Mouse (Mus musculus) ES-E14 (cell line): ENCODE data around the gene Aplp2. TPM values are rescaled to one million over a fixed set of nuclear protein-coding genes. Genes with fewer than 3 reads are reported as not detected.

Experiments
- DNase-seq: peaks from one replicate; pipeline ENCODE4 v3.0.0-alpha.2; 2013; ENCODE audit warnings: low read depth, low spot score
- H3K27ac ChIP-seq: 2 replicates; pipeline ENCODE4 v1.5.1; 2012; ENCODE audit warnings: low read depth, mild to moderate bottlenecking, low read length, moderate library complexity, mixed read lengths; ENCODE audit not compliant: poor library complexity, insufficient read depth, severe bottlenecking
- H3K36me3 ChIP-seq: 2 replicates; pipeline ENCODE4 v1.6.1; 2012; ENCODE audit warnings: mild to moderate bottlenecking, low read length, moderate library complexity, mixed read lengths; ENCODE audit not compliant: control insufficient read depth, poor library complexity, insufficient read depth, severe bottlenecking
- H3K4me1 ChIP-seq, 2 experiments: fragments of 150-350 bp in 1 of 2; sonication (generic) in 1 of 2; 2 replicates each; pipeline ENCODE4 v1.6.1; 2012; ENCODE audit warnings: low read length in 2 of 2, mild to moderate bottlenecking in 1 of 2, mixed read lengths in 1 of 2; ENCODE audit not compliant: control insufficient read depth in 2 of 2, insufficient read depth in 2 of 2, poor library complexity in 1 of 2
- H3K4me3 ChIP-seq, 2 experiments: fragments of 150-350 bp in 1 of 2; sonication (generic) in 1 of 2; 2 replicates each; pipeline ENCODE4 v1.5.1; 2012; ENCODE audit warnings: low read length in 2 of 2, low read depth in 1 of 2, mild to moderate bottlenecking in 1 of 2, mixed read lengths in 1 of 2; ENCODE audit not compliant: insufficient read depth in 1 of 2, poor library complexity in 1 of 2, severe bottlenecking in 1 of 2
- H3K9ac ChIP-seq: 2 replicates; pipeline ENCODE4 v1.6.1; 2012; ENCODE audit warnings: low read depth, mild to moderate bottlenecking, low read length, mixed read lengths; ENCODE audit not compliant: poor library complexity, insufficient read depth, severe bottlenecking
- H3K9me3 ChIP-seq: fragments of 150-350 bp; sonication (generic); 2 replicates; pipeline ENCODE4 v1.6.1; 2012; ENCODE audit warnings: low read depth, mild to moderate bottlenecking, low read length; ENCODE audit not compliant: control insufficient read depth, insufficient read depth
- CHD2 ChIP-seq: IDR thresholded peaks from 2 replicates; pipeline ENCODE4 v1.6.1; 2014; ENCODE audit warnings: mild to moderate bottlenecking, low read depth, low read length, inconsistent platforms
- HCFC1 ChIP-seq: IDR thresholded peaks from 2 replicates; pipeline ENCODE4 v1.6.1; 2012; ENCODE audit warnings: low read length, inconsistent platforms, borderline replicate concordance; ENCODE audit not compliant: insufficient read depth
- MAFK ChIP-seq: IDR thresholded peaks from 2 replicates; pipeline ENCODE4 v1.6.1; 2014; ENCODE audit warnings: mild to moderate bottlenecking, low read depth, low read length, inconsistent platforms; ENCODE audit not compliant: insufficient read depth
- ZC3H11A ChIP-seq: IDR thresholded peaks from 2 replicates; pipeline ENCODE4 v1.6.1; 2012; ENCODE audit warnings: low read depth, mild to moderate bottlenecking, inconsistent platforms, low read length, borderline replicate concordance
- ZNF384 ChIP-seq: IDR thresholded peaks from 2 replicates; pipeline ENCODE4 v1.6.1; 2012; ENCODE audit warnings: low read depth, low read length, inconsistent platforms
- in situ Hi-C, 2 experiments: fragments of 600-800 bp; cut with MboI; formaldehyde crosslinking; loops; one replicate each; pipeline ENCODE4 v1.15.1; 2025; ENCODE audit warnings: low sequenced_read_pairs in 2 of 2, inconsistent platforms in 1 of 2; ENCODE audit not compliant: unreplicated experiment in 2 of 2
- total RNA-seq: library from RNA; depleted of rRNA; stranded (reverse); fragments of 300-350 nt; gene quantifications from 2 replicates; pipeline ENCODE4 v1.2.3, GENCODE M21; 2012

The Aplp2 gene
- total RNA-seq, 1 experiment, result 320 TPM

DNA sequence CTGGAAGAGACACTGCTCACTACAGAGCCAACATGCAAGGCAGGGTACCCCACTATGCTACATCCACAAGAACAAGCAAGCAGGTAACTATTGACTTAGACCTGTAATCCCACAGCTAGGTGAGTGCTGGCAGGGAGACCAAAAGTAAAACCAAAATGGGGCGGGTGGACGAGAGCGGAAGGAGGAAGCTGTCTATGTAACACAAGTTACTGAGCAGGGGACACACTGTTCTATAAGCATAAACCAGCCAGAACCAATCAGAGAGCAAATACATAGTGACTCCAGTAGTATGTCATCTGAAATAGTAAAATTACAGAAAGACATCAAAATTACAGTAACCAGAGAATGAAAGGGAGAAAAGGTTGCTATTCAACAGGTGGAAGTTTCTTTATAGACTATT is 13.0 kb downstream of the Aplp2 start:
- peaks cover 0 to 5% of the 10 kb centered on the region in 2 experiments; a peak in 1 of 4 replicates for H3K4me1 ChIP-seq
- DNase-seq, result no peak
- no peaks in the 10 kb centered on the region; the same call in 1 of the 2 replicates for H3K36me3 ChIP-seq
- no peak overlapping the region for H3K4me3 ChIP-seq
- no peak overlapping the region for H3K9ac ChIP-seq
- H3K27ac ChIP-seq, result no peak overlapping the region
- in situ Hi-C loops, result no loop called here
- H3K9me3 ChIP-seq, result no peaks in the 10 kb centered on the region
- TF ChIP-seq ZNF384, result no peak
- no peak for TF ChIP-seq ZC3H11A
- no peak for TF ChIP-seq HCFC1
- no peak for TF ChIP-seq MAFK
- TF ChIP-seq CHD2, result no peak

- no peak overlapping the region for H3K27ac ChIP-seq
These were observed 13.8 kb downstream of the Aplp2 start for GRCm38 (mm10) chr9:31197782-31198181.

DNA sequence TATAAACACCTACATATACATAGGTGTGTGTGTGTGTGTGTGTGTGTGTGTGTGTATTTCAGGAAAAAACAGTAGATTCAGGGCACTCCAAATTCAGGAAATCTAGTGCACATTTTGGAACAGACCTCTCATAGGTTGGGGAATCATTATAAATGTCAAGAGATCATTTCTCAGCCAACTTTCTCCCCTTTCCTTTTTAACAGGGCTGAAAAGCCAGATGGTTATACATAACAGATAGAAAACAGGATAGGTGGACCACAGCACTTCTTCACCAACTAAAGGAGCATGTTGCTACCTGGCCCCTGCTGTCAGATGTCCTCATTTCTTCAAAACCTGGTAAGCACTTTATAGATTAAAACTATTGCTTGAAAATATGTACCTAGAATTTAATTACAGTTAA is 14.9 kb downstream of the Aplp2 start:
- Histone ChIP-seq H3K27ac (no peak overlapping the region), H3K9me3 (no peaks in the 10 kb centered on the region), H3K9ac (no peak overlapping the region), H3K36me3 (no peaks in the 10 kb centered on the region; the same call in 1 of the 2 replicates), H3K4me3 (no peak overlapping the region), H3K4me1 (peaks cover 1 to 3% of the 10 kb centered on the region in 2 experiments; a peak in 1 of 4 replicates)
- in situ Hi-C loops, result no loop called here
- TF ChIP-seq ZC3H11A (no peak), MAFK (no peak), CHD2 (no peak), ZNF384 (no peak), HCFC1 (no peak)
- no peak for DNase-seq

More at GRCm38 (mm10) chr9:31197782-31198181, 13.8 kb downstream of the Aplp2 start:
- Histone ChIP-seq H3K36me3 (no peaks in the 10 kb centered on the region; the same call in 1 of the 2 replicates), H3K9ac (no peak overlapping the region), H3K9me3 (no peaks in the 10 kb centered on the region), H3K4me3 (no peak overlapping the region), H3K4me1 (peaks cover 0 to 3% of the 10 kb centered on the region in 2 experiments; a peak in 1 of 4 replicates)
- TF ChIP-seq HCFC1 (no peak), ZC3H11A (no peak), MAFK (no peak)
- DNase-seq, result no peak
- in situ Hi-C loops, result no loop called here

GRCm38 (mm10) chr9:31195573-31195972 is 16.0 kb downstream of the Aplp2 start:
- no peaks in the 10 kb centered on the region for H3K9me3 ChIP-seq
- H3K9ac ChIP-seq, result no peak overlapping the region
- H3K27ac ChIP-seq, result no peak overlapping the region
- no peak for TF ChIP-seq ZNF384
- no peak for TF ChIP-seq HCFC1
- TF ChIP-seq CHD2, result no peak
- no peak for TF ChIP-seq ZC3H11A
- TF ChIP-seq MAFK, result no peak
- no peak for DNase-seq
- H3K36me3 ChIP-seq, result no peaks in the 10 kb centered on the region; the same call in 1 of the 2 replicates
- peaks cover 3 to 4% of the 10 kb centered on the region in 2 experiments; a peak in 2 of 4 replicates for H3K4me1 ChIP-seq
- in situ Hi-C loops, result no loop called here
- no peak overlapping the region for H3K4me3 ChIP-seq

DNA sequence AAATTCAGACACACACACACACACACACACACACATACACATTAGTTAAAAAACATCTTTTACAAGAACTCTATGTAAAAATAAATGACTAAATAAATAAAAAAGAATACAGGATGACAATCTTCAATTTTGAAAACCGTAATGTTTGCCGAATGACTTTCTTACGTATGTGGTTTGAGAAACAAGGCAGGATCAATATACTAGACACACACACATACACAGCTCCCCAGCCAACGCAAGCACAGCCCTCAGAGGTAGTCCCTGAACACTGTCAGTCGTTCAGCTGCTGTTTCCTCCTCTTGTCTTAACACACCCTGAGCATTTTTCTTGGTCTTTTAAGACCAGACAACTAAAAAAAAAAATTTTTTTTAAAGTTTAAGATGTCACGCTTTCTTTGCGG is 19.2 kb downstream of the Aplp2 start:
- Histone ChIP-seq H3K27ac (no peak overlapping the region), H3K4me1 (peaks cover 3 to 4% of the 10 kb centered on the region in 2 experiments; a peak in 2 of 4 replicates), H3K9me3 (no peaks in the 10 kb centered on the region), H3K9ac (no peak overlapping the region), H3K4me3 (no peak overlapping the region), H3K36me3 (no peaks in the 10 kb centered on the region; the same call in 1 of the 2 replicates)
- DNase-seq, result no peak
- no peak for TF ChIP-seq ZNF384
- TF ChIP-seq CHD2, result no peak
- TF ChIP-seq ZC3H11A, result no peak
- no peak for TF ChIP-seq MAFK
- TF ChIP-seq HCFC1, result no peak
- in situ Hi-C loops, result no loop called here
